Mouse (Mus musculus) megakaryocyte-erythroid progenitor cell, adult 5-6 weeks (primary cell): ENCODE measurements at regions not wholly inside any gene's neighbourhood (a gene's known extent, or its start where the extent isn't known, plus 50 kb on each side); places are given as distances from the start of the nearest gene placed in this dataset.
"Not testable (repeated sequence)": the region's sequence is repeated elsewhere in the genome, so short reads cannot be mapped to it uniquely, and the experiment has no call there.

ENCODE experiments used
- ATAC-seq: replicated peaks from 2 replicates; pipeline ENCODE4 v1.8.0; 2016; ENCODE audit warnings: mild to moderate bottlenecking, inconsistent platforms; ENCODE audit not compliant: severe bottlenecking, poor library complexity, low FRiP score, low TSS enrichment

DNA sequence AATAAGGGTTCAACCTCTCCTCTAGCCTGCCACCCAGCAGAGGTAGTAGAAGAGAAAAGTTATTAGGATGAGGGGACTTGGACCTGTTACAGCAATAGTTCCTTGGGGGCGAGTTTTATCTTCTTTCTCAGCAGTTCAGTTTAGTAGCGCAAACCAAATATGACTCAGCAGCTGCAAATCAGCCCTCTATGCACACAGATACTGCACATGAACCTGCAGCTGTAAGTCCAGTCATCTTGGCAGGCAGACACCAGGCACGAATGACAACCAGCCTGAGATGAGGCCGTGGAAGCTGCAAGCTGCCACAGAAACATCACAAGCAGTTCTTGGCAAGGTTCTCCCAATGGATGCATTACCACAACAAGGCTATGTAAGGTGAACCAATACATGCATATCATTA lies 327.0 kb upstream of the Akr1e1 start:
- ATAC-seq = peak; percentile 65

DNA sequence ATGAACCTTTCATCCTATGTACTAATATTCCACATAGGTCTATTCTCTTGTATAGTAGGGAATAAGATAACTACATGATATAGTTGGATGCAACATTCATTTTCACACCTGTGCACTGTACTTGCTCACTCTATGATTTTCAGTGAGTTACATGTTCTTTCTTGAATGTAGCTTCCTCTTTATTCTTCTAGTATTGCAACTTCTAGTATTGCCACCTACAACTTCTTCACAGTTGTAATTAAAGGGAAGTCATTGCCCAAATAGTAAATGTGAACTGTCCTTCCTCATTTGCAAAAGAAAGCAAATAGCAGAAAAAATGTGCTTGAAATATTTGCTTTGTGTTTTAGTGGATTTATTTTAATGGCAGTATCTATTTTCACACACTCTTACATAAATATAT lies 330.9 kb upstream of the Akr1e1 start:
- ATAC-seq = no peak

DNA sequence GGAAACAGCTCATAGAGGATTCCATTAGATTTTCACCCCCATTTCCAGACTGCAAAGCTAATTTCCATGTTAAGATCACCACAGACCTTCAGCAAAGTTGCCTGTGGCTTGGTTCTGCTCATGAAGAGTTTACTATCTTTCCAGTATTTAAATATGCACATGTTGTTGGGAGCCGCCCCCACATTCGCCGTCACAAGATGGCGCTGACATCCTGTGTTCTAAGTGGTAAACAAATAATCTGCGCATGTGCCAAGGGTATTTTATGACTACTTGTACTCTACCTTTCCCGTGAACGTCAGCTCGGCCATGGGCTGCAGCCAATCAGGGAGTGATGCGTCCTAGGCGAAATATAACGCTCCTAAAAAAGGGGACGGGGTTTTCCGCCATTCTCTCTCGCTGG lies 333.5 kb upstream of the Akr1e1 start:
- peak; percentile 97 for ATAC-seq

DNA sequence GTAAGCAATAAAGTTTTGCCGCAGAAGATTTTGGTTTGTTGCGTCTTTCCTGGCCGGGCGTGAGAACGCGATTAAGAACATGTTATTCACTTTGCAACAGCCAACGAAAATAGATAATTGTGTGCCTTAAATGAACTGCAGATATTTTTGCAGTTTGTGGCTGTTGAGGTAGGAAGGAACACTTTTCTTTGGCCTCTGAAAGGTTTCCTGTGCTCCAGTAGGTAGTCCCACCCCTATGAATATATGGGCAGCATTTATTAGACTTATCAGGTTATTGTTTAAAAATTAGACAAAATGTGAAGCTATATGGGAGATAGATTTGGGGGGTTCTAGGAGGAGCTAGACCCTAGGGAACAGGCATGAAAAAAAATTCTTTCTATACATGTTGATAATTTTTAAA lies 334.1 kb upstream of the Akr1e1 start:
- peak; percentile 84 for ATAC-seq

DNA sequence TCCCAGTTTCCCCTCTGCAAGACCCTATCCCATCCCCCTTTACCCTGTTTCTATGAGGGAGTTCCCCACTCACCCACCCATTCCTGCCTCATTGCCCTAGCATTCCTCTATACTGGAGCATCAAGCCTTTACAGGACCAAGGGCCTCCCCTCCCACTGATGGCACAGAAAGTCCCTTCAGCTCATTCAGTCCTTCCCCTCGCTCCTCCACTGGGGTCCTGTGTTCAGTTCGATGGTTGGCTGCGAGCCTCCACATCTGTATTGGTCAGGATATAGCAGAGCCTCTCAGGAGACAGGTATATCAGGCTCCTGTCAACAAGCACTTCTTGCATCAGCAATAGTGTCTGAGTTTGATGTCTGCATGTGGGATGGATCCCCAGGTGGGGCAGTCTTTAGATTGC lies 346.4 kb upstream of the Akr1e1 start:
- ATAC-seq = no peak

DNA sequence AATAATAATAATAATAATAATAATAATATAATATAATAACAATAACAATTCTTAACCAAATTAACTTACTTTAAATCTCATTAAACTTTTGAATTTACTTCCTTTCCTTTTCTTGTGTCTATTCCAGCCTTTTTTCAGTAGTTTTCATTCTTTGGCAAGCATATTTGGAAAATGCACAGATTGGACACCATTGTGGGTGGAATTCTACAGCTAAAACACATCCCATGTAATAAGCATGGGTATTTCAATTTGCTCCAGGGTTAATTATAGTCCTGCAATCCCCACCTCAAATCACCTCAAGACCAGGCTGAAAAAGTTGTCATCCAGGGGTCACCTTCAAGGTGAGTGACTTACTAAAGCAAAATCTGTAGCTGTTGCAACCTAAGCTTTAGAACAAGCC lies 355.9 kb upstream of the Akr1e1 start:
- ATAC-seq = no peak

DNA sequence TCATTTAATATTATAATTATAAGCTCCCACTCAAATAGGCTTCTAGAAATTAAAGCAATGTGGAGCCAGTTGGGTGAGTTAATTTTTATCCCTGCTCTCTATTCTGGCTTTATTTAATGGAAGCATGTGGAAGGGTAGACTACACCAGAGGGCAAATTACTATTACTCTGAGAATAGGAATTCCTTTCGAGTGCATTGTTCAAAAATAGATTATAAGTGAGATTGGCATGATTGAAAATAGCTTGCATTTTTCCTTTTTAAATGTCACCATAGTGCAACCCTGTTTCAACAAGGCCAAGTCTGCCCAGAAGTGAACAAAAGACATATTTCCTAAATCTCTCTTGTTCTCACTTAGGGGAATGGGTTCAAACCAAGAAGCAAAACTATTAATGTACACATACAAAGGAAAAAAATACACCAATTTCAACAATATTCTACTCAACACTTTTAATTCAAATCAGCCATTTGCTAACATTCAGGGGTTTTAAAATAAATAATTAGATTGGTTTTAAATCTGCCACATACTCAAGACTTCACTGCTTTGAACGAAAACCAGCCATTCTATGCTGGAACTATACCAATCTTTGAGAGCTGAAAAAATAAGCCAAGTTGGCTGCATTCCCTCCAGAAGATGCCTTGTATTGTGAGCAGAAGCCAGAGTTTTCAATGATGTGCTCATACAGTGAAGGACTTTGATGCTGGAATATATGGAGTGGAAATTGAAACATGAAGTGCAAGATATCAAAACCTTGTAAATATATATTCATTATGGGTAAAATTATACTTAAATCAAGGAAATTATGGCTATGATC lies 361.3 kb upstream of the Akr1e1 start:
- no peak for ATAC-seq

DNA sequence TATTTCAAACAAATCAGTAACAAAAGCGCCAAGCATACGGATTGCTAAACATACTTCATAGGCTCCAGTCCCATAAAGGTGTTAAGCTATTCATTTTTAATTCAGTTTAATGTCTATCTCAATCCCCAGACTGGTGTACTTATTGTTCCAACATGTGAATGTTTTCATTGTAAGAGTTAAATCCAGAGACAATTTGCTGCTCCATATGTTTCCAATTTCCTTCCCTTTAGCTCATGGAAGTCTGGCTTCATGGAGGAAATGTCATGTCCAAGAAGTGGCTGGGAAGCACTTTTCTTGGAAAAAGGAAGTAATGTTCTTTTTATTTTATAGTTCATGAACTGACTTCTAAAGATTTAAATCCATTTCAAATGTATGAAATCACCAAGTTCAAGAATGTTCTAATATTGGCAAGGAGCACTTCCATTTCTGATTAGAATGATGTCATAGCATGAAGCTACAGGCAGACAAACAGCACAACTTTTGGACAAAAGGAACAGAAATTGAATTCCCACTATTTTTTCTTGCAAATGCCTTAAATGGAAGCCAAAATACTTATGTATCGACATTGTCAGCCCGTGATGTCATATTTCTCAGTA lies 362.6 kb upstream of the Akr1e1 start:
- ATAC-seq = no peak

DNA sequence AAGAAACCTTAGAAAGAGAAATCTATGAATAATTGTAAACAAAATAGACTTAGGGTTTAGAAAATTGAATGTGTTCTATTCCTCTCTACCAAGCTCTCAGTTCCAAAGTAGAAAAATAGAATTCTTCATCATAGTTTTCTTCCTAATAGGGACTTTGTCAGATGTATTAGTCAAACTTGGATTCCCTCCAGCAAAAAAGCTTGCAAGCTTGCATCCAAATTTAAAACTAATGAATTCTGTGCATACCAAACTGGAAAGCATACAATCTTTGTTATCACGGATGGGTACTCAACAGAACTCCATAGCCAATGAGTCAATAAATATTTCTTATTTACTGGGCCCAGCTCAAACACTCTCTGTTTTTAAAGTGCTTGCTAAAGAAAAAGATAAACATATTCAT lies 383.9 kb upstream of the Akr1e1 start:
- no peak for ATAC-seq

DNA sequence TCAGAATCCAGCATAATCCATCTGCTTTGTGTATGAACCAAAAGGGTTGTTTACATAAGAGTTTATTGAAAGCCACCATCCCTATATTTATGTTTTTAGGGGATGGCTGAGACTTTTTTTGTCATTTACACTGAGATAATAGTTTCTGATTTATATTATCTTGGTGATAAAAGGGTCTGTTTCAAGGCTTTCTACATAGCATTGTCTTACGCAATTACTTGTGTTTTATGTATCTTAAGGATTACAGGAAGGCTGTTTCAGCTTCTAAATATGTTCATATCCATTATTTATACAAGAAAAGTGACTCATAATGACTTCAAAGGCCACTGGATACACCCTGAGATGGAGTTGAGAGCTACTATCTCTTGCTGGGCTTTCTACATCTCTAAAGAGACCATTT lies 399.3 kb upstream of the Akr1e1 start:
- ATAC-seq = no peak

DNA sequence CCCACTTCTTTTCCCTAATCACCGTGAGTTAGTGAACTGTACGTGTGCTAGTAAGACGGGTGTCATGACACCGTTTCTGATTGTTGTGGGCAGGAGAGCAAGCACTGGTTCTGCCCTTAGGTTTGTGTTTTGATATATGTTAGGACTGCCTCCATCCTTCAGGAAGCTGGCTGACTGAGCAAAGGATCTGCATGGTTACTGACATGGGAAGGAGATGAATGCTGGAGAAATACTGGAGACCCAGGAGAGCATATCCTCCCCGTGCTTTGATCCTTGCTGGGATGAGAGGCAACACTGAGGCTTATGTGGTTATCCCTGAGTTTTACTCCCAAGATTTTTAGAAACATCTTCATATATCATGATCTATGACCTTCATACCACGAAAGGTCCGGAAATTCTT lies 413.5 kb upstream of the Akr1e1 start:
- ATAC-seq = no peak

DNA sequence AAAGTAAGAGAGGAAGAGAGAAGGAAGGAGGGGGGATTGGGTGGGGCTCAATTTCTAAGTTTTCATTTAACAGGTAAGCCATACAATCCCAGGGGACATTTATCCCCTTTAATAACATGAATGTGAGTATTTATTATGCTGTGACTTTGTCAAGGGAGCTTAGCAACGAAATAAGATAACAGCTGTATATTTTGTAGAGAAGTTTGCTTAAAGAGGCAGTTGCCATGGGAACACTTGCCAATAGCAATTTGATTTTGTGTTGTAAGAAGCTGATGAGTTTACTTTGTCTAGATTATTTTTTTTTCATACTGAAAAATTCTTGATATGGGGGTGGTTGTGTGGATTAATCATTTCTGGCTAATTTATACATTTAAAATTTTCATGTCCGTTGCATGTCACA lies 450.9 kb upstream of the Akr1e1 start:
- no peak for ATAC-seq

DNA sequence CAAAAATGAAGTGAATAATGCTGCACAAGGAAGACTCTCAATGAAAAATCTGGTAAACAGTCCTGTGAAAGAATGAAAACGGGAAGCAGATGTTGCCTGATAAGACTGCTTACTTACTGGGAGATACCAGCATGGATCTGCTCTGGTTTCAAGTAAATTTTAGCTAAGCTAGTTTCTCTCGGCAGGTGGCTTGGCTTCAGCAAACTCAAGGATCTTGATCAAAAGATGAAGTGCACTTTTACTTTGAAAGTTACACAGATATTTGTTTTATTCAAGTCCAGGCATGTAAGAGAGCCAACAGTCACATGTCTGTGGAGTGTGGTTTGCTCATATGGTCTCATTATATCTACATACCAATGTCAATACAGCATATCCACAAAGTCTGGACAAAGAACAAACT lies 451.5 kb upstream of the Akr1e1 start:
- ATAC-seq = no peak

DNA sequence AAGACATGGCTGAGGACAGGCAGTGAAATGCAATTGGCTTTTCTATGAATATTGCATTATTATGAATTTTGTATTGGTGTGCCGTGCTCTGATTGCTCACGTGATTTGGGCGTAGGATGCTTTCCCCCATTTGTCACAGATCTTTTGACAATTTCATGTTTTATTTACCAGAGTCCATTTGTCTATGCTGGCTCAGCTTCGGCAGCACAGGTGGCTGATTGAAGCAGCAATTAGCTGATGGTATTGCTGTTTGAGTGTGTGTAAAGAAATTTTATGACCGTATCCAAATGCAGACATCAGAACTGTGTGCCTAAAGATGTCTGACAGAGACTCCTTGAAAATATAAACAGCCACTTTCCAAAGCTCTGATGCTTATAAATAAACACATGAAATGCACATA lies 498.5 kb upstream of the Akr1e1 start:
- no peak for ATAC-seq

DNA sequence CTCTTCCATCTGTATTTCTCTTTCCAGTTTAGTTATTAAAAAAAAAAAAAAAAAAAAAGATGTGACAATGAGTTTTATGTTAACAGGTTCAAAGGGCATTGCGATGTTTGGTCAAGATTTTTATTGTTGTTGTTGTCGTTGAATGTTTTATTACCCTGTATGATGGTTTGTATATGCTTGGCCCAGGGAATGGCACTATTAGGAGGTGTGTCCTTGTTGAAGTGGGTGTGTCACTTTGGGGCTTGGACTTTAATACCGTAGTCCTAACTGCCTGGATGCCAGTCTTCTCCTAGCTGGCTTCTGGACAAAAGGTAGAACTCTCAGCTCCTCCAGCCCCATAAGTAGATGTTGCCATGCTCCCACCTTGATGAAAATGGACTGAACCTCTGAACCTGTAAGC lies 545.9 kb upstream of the Akr1e1 start:
- ATAC-seq = no peak

DNA sequence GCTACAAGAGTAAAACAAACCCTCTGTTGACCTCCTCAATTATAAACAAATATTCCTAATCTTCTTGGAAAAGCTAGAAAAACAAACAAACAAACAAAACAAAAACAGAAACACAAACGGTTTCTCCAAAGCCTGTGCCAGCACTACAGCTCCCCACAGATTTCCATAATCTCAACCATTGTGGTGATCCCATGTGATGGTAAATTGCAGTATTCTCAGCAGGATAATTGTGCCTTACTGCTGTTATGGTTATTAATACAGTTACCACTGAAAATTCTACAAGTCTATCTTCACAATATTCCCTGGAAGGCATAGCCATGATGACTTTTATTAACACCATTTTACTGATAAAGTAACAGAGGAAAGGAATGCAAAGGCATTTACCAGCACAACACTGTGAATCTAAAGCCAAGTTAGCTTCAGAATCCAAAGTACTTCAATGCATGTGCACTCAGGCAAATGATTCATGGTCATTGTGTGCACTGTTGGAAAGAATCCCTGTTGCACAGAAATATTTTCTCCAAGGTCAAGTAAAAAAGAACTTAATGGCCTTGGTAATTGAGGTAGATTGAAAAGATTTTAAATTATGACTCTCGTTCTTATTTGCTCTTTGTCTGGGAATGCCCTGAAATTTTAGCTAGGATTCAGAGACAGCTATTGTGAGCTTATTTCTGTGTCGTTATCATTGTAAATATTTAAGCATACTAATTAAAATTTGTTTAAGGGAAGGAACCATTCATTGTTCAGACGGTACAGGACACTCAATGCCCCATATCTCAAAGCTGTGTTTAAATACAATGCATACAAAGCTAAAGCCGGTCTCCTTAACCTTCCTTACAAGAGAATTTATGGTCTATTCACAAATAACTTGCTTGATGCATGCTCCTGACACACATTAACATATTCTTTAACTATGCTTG lies 551.1 kb upstream of the Akr1e1 start:
- ATAC-seq = no peak

DNA sequence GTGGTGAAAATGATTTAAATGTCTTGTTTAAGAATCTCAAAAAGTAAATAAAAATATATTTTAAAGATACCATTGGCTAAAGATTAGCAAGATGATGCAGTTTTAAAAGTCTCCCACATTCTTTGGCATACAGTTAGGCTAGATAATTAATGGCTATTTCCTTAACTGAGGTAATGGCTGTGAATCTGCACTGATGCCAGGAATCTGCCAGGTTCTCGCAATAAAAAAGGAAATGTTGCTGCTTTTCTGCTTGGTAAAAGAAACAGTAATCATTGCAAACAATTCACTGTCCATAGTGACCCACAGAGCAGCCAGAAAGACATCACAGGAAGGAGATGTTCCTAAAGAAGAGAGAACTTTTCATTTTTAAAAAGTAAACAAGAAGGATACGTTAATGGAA lies 557.7 kb upstream of the Akr1e1 start:
- ATAC-seq = no peak

DNA sequence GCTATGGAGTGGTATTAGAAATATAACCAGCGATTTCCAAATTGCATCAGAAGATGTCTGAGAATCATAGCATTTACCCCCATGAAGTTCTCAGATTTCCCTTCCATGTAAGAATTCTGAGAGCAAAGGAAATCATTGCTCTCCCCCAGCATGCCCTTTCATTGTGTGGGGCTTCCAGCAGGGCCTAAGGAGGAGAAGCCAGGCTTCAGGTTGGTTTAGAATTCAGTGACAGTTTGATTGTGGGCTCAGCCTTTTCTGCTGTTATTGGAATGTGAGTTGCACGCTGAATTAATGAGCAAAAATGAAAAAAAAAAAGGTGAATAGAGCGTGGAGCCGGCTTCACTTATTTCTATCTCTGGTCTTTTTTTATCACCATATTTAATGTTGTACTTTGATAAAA lies 570.0 kb upstream of the Akr1e1 start:
- no peak for ATAC-seq

DNA sequence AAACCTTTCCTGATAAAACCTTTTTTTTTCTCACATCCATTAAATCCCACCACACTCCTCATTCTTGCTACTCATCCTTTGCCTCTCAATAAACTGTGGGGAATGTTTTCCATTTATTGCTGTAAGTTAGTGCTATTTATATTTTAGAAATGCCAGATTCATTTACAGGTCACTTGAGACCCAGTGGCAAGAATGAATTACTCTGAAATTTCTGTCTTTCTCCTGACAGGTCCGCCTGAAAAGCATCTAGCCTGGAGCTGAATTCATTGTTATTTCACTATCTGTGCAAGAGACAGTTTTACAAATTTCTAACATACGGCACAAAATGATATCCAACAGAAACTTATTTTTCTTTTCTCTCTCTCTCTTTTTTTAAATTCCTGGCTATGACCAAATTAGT lies 570.6 kb upstream of the Akr1e1 start:
- ATAC-seq = no peak

DNA sequence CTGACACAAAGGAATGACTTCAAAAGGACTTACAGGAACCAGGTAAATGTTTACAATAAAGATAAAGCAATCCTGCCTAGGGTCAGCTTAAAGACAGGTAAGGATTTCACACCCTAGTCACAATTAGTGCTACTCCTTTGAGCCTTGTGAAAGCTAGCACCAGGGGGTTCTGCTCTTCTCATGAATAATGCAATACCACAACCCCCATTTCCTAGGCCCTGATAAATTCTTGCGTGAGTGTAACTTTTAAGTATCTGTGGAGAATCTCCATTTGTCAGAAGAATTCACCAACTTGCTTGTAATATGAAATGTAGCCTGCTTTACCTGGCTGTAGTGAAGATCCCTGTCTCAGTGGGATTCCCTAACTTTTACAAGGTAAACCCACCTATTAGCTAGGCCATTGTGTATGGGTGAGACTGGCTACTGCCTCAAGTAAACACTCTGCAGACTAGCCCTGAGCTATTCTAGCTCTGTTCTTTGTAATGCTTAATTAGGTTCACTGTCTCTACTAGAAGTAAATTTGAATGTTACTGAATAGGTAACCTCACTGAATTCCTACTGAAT lies 576.3 kb upstream of the Akr1e1 start:
- ATAC-seq = not testable (repeated sequence)
